Mouse (Mus musculus) gonadal fat pad, adult 2 months (tissue): ENCODE data around the gene Spindoc. TPM values are rescaled to one million over a fixed set of nuclear protein-coding genes. Genes with fewer than 3 reads are reported as not detected.

Experiments used
- DNase-seq: peaks from one replicate; pipeline ENCODE4 v3.0.0-alpha.2; 2012; ENCODE audit warnings: low read depth
- polyA plus RNA-seq: library from polyadenylated mRNA; depleted of rRNA; stranded (reverse); fragments of >200 nt; gene quantifications from 2 replicates; pipeline ENCODE4 v1.2.3, GENCODE M21; 2012; rRNA removed

The Spindoc gene
- polyA plus RNA-seq: 14.7 and 15.5 TPM in 2 replicates

DNA sequence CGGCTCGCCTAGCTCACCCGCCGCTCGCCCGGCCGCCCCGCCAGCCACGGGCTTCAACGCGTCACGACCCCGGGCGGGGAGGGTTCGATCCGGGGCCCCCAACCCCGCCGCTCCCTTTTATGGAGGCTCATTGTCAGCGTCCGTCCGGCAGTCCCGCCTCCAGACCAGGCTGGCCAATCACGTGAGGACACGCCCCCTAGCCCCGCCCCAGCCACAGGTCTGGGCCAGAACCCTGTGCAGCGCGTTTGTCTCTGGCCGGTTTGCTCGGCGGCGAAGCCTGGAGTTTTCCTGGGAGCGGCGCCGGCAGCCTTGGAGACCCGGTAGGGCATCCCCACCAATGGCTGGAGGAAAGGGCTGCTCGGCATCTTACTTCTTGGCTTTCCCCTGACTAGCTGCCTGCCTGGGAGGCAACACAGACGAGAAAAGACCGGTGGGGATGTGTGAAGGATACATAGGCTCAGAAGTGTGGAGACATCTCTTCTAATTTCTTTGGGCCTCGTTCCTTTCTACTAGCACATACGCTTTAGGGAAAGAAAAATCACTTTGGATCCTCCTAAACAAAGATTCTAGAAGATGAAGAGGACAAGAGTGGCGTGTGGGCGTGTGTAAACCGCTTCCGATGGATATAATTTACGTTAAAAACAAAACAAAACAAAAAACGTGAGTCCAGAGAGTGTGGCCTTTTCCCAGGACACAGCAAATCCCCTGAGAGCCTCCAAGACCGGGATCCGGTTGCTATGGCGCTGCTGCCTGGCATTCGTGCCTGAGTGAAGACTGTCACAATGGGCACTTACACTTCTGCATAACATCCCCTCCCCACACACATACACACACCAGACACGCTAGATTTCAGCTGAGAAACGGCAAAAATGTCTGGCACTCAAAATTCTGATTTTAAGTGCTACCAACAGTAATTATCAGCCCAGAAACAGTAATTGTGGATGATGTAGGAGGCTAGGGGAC, at the start of gene Spindoc:
Gene Spindoc (minus strand): TSS at position 92 of the 963 bp plus-strand sequence.
- no peak for DNase-seq

DNA sequence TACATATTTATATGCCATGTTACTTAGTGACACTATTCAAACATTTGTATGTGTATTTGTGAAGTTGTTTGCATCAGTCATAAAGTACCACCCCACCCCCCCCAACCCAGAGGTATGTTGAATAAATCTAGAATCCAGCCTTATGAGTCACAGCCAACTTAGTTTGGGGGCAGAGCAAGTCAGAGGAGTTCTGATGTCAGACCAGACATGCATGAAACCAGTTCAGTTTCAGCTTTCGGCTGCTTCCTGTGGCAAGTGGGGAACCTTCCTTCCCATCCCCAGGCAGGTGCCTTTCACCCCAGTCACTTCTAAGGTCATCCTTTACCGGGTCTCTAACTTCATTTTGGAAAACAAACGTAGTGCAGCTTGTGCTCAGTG, 42.6 kb upstream of the Spindoc start:
- no peak for DNase-seq

DNA sequence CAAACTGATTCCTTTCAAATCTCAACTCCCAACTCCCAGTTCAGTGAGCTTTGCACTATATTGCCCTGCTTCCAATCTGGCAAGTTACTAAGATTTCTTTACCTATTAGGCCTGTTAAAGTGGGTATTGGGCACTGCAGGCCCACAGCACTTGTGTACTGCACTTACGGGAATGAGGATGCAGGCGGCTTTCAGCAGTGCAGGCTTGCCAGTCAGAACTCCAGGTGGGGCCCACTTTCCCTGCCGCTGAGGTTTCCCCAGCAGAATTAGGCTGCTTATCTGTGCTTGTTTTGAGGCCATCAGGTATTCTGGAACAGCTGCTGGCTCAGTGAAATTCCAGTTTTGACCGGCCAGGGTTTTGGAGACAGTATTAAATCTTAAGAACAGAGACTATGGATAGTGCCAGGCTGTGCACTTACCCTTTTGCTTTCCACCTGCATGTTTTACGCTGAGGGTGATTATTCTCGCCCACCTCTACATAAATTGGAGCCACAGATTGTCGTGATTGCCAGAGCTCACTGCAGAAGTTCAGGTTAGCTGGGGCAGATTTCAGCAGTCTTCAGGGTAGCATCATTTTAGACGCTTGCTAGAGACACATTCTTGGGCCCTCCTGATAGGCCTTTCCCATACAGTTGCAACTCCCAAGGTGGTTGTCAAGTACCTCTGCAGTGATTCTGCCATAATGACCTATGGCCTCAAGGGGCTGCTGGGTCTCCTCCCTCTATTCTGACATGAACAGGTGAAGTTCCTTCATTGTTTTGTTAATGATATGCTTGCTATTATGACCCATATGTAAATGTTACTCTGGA, 42.0 kb upstream of the Spindoc start:
- DNase-seq: no peak

DNA sequence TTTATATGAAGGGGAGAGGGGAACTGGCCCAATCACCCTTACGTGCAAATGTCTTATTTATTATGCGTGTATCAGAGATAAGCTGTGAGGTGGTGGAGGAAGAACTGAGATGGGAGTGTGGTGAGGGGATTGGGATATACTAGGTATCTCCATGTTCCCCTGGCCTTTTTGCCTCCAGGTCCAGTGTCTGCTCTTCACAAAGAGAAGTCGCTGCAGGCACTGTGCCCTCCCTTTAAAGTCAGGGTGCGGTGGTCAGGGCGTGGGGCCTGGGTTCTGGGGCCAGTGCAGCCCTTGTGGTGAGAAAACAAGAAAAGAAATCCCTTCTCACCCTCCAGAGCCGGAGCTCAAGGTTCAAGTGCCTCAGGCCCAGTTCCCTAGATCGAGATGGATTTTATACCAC, 41.3 kb upstream of the Spindoc start:
- no peak for DNase-seq

DNA sequence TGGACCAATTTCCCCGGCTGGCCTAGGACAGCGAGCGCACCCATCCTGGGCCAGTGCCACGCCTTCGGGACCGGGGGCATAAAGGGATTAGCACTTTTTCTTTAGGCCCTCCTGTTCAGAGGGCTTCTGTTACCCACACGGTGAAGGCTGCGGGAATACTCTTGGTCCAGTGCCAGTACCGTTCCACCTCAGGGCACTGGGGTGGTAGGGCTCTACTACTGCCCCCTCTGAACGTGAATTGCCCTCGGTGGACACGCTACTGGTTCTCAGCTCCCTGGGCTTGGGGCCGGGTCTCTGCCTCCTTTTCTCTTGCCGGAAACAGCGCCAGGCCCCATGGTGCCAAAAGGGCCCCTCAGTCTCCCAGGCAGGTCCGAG, 40.8 kb upstream of the Spindoc start:
- DNase-seq: no peak

DNA sequence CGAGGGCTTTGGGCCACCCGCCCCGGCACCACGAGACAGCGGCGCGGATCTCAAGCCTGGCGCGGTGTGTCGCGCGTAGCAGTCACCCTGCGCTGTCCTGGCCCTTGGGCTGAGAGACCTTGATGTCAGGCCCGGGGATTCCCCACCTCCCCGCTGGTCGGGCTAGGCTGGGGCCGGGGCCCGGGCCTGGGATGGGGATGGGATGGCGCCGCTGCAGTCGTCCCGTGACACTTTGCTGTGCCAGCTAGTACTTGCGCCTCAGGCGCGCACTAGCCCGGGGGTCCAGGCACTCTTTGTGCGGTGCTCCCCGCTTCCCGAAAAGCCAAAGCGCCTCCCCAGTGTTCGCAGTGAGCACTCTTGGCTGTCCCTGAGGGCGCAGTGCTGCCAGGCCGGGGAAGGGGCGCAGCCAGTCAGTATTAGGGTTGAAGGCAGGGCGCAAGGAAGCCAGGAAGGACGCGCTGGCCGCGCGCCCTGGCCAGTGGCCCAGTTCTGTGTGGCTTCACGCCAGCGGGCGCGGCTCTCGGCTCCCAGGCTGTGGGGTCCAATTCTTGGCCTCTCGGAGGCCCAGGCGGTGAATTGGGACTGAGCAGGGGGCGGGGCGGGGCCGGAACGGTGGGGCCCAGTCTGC, 40.3 kb upstream of the Spindoc start:
- DNase-seq: no peak

DNA sequence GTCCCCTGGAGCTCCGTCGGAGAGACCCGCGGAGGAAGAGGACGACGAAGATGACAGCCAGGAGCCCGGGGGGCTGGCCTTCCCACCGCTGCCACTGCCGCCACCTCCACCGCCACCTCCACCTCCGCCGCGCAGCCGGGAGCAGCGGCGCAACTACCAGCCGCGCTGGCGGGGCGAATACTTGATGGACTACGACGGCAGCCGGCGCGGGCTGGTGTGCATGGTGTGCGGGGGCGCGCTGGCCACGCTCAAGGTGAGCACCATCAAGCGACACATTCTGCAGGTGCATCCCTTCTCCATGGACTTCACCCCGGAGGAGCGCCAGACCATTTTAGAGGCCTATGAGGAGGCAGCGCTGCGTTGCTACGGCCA, 39.8 kb upstream of the Spindoc start:
- DNase-seq: no peak

DNA sequence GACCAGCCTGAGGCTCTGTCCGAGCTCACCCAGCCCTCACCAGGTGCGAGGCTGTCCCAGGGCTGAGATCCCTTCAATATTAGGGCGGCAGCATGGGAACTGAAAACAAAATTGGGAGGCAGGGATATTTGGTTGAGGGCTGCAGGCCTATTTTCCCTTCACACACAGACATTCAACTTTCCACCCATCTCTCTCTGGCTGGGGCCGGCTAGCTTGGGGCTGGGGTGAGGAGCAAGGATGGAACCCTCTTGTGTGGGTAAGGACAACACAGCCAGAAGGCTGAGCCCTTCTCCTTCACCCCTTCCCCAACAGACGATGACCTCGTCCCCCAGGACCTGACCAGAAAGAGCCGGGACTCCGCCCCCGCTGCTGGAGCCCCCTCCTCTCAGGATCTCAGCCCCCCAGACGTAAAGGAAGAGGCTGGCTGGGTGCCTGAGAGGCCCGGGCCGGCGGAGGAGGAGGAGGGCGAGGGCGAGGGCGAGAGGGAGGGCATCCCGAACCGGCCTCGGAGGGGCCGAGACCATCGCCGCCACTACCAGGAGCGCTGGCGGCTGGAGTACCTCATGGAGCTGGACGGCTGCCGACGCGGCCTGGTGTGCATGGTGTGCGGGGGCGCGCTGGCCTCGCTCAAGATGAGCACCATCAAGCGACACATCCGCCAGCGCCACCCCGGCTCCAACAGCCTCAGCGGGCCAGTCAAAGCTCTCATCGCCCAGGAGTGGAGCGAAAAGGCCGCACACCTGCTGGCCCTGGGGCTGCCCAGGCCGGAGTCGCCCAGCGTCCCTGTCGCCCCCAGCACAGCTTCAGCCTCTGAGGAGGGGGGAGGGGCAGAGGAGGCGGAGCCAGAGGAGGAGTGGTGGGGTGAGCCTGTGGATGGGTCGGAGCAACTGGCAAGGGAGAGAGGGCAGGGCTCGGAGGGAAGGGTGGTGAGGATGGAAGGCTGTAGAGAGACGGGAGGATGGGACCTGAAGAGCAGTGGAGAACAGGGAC, 39.1 kb upstream of the Spindoc start:
- no peak for DNase-seq

DNA sequence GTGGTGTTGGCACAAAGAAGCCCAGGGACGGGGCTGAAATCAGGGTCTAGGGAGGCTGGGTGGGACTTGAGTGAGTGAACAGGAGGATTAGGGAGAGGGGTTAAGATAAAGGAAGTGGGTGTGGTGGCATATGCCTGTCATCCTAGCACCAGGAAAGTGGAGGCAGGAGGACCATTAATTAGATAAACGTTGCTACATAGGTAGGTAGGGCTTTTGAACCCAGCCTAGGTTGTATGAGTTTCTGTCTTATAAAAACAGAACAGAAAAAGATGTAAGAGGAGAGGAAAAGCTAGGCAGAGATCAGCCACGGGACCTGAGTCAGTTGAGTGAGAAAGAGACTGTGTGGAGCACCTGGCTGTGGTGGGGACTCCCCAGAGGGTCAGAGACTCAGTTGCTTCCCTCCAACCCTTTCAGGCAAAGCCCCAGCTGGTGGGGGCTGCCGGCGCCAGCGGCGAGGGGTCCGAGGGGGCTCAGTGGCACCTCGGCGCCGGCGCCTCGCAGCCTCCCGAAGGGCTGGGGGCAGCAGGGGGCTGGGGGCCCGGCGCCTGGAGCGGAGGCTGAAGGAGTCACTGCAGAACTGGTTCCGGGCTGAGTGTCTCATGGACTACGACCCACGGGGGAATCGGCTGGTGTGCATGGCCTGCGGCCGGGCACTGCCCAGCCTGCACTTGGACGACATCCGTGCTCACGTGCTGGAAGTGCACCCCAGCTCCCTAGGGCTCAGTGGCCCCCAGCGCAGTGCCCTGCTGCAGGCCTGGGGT, 38.2 kb upstream of the Spindoc start:
- DNase-seq: no peak

DNA sequence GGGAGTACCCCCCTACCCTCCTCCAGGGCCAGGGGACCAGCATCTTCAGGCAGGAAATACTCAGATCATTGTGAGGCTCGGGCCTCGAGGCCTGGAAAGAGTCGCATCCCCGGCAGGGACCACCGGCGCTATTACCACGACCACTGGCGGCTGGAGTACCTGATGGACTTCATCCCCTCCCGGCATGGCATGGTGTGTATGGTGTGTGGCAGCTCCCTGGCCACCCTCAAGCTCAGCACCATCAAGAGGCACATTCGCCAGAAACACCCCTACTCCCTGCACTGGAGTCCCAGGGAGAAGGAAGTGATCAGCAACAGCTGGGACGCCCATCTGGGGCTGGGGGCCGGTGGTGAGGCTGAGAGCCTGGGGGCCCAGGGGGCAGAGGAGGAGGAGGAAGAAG, 37.3 kb upstream of the Spindoc start:
- no peak for DNase-seq

DNA sequence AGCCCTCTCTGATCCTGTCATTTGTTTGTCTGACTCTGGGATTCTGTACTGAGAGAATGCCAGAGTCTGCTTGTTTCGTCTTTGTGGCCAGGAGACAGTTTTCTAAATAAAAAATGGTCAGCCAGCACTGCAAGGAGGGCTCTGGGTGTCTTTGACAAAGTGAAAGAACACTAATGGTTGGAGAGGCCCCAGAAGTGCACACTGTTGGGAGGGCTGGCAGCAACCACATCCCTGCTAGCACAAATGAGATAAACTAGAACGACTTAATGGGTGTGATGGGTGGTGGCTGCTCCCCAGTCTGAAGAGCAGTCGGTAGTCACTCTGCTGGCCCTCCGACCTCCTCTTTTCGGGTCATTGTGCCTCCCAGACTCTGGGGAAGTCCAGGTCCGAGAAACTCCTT, 36.3 kb upstream of the Spindoc start:
- no peak for DNase-seq

DNA sequence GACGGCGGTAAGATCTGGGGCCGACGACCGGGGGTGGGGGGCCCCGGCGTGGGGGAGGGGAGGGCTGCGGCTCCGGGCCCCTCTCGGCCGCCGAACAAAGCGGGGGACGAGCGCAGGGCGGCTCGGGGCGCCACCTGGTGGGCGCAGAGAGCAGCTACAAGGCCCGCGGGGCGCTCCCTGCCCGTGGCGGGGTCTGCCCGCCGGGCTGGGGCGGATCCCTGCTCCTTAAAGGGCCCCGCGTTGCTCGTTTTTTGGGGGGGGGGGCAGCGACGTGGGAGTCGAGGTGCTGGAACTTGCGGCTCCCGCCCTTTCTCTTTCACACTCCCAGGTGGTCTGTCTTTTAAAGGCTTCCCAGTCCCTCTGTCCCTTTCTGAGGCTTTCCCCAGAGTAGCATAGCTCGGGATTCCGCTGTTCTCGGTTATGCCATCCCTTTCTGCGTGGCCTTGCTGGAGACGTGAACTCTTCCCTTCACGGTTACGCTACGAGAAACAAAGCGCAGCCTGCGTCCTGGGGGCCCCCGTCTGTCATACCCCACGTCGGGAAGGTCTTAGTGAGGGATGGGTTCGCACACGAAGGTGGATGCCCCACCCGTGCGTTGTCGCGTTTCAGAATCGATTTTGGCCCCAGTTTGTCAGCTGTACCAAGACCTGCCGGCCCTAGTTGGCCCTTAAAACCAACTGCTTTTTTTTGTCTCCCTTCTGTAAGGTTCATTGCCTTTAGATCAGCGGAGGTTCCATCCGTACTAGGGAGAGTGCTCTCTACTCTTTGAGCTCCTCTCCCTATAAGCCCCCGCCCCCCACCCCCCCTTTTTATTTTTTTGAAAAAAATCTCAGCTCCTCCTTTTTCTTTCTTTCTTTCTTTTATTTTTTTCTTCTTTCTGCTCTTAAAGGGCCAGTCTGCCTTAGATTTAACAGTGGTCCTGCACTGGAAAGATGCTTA, 35.4 kb upstream of the Spindoc start:
- no peak for DNase-seq

DNA sequence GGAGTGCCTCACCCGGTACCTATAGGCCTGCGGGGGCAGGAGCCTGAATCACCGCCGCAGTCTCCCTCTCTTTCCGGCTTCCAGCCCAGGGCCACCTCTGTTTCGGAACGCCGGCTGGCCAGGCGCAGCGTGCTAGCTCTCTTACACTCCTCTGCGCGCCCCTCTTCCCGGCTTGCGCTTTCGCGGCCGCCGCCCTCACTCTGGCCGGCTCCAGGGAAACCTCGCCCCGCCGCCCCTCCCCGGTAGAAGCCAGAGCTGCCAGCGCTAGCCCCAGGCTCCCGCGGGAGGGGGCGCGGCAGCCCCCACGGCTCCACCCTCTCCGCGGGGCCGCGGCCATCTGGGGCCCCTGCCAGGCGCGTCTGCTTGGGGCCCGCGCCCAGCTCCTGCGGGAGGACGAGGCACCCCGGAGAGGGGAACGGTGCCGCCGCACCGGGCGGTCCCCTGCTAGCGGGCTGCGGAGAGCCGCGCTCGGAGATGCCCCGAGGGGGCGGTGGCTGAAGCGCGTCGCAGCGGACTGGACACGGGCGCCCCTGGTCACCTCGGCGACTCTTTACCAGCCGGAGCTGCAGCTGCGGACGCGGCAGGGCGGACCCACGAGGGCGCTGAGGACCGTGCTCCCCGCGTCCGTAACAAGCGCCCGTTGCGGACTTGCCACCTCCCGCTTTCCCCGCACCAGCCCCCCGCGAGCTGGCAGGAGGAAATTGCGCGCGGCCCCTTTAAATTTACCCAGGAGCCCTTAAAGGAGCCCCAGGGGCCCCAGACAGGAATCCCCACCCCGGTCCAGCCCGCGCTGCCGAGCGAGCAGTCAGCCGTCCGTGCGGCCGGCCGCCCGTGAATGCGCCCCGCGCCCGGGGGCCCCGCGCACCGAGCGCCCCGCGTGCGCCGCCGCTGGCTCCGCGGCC, 34.3 kb upstream of the Spindoc start, which contains the start of gene 2700081O15Rik:
Gene 2700081O15Rik (plus strand): TSS at position 792 of the 902 bp plus-strand sequence.
- no peak for DNase-seq

DNA sequence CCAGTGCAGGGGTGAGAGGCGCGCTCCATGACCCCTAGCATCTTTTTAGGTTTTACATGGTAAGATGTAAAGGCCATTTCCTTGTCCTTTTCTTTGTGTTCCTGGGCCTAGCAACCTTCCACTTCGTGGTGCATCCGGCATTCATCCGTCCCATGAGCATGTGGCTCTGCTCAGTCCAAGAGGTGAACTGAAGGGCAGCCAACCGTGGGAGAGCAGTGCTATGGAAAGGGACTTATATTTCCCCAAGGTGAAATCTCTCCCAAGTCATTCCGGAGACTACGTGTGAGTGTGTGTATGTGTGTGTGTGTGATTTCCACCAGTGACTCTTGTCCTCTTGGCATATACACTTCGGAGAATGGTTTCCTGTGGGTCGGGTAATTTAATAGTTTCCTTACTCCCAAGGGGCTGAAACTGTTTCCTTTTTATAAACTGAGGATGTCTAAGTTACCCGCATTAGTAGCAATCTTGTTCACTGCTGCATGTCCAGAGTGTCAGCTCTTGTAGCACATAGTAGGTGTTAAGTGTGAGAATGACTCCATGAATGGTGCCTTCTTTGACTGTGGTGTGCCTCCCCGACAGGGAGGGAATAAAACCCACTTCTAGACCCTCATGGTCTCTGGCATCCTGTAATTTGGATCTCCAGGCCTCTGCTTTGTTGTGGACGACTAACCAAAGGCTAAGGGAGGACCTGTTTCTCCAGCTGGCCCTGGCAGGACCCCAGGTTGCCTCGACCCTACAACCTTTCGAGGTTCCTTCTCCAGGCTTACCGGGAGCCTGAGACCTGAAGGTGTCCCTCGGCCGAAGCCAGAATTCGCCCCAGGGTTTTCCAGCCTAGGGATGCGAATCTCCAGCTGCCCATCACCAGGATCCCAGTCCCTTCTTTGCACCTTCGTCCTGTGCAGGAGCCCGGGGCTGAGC, 33.4 kb upstream of the Spindoc start:
- DNase-seq: no peak

DNA sequence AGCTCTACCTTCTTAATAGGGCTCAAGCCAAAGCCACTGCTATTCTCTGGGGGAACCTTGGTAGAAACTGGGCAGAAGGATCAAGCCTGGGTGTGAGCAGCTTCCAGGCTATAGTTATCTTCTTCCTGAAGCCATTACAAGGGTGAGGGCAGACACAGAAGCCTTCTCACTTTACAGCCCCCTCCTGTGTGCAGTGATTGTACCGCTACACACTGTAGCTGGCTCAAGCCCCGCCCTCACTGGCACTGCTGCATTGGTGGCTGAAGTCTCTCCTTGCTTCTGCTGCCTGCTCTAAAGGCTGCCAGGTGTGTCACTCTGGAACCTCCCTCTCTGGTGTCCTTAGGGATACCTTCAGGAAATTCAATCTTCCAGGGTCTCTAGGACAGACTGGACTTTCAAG, 29.6 kb upstream of the Spindoc start:
- no peak for DNase-seq

DNA sequence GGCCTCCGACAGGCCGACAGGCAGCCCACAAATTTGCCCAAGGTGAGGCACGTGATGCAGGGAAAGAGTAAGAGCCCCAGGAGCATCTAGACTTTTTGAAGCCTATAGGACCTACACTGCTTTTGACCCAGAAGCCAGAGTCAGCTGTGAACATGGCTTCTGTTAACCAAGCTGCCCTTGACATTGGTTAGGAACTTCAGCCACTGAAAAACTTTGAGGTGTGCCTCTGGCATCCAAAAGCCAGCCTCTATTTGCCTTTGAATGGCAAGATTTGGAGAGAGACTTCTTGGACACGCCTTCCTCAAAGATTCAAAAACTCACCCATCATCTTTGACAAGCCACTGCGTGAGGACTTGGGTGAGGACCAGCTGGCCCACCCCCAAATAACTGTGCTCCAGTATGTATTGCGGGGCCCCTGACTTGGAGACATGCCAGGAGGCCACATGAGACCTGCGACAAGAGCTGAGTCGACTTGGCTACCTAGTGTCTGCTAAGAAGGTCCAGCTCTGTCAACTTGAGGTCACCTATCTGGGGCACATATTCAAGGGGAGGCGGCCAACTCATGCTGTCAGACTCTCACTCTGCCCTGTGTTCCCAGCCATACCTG, 21.9 kb upstream of the Spindoc start:
- DNase-seq: no peak

DNA sequence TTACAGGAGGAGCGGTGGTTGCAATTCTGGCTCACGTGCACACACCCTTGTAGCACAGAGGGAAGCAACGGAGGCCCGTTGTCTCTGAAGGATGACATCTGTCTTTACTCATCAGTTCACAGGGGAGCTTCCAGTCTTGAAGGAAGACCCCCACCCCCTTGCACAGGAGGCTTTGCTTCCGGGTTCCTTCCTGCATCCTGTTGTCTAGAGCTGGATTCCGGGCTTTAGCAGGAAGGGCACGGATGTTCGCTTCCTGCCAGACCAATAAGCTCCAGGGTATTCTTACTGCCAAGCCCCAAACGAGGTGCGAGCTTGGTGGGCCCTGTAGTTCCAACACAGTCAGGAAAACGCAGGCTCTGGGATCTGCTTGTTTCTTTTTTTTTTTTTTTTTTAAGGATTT, 17.8 kb upstream of the Spindoc start:
- DNase-seq: no peak
